Mouse (Mus musculus) stomach, adult 2 months (tissue): ENCODE data around the gene Gm14393. TPM values are rescaled to one million over a fixed set of nuclear protein-coding genes. Genes with fewer than 3 reads are reported as not detected.

Experiments used
- polyA plus RNA-seq: library from polyadenylated mRNA; depleted of rRNA; stranded (reverse); fragments of >200 nt; gene quantifications from 2 replicates; pipeline ENCODE4 v1.2.3, GENCODE M21; 2012; rRNA removed

The Gm14393 gene
- not detected in 2 replicates for polyA plus RNA-seq

GRCm38 (mm10) chr2:175067681-175068261 is at the start of gene Gm14393:
Gm14393 (minus strand) TSS chr2:175067781.

Other genes with a start within 250 kb of the Gm14393 start
- gene Gm14444, start 57.5 kb downstream of the Gm14393 start, polyA plus RNA-seq = not detected in 2 replicates
- not detected in 2 replicates for gene Gm14399, start 74.2 kb upstream of the Gm14393 start, polyA plus RNA-seq
- 0.06 TPM in 1 of 2 replicates, not detected in the other for gene Gm14443, start 108.1 kb upstream of the Gm14393 start, polyA plus RNA-seq
- 0.14 and 0.42 TPM in 2 replicates for gene Gm14391, start 139.1 kb upstream of the Gm14393 start, polyA plus RNA-seq
- not detected in 2 replicates for gene Gm14440, start 207.3 kb upstream of the Gm14393 start, polyA plus RNA-seq